In genomic region chr3:52245996-52246830, GRCm38 (mm10) we compare ENCODE assay signal across 12 mouse cellular contexts. TPM values are rescaled to one million over a fixed set of nuclear protein-coding genes. Genes with fewer than 3 reads are reported as not detected.
DNase-seq lines count a peak whose midpoint lies in the region; ATAC-seq and TF ChIP-seq lines count a peak whose summit lies in the region.
"Had no signal": no experiment of that assay in that cellular context is flagged by ENCODE, and none has a peak within 500 bp of the region (broad histone marks: within the 10 kb centered on the region; RNA-seq: fewer than 3 reads in every experiment).

No protein-coding gene starts in this region.

- no peak for TF ChIP-seq POLR2A in heart, adult 2 months (IDR thresholded peaks at IDR 0.05; ENCODE audit: insufficient read depth, low read depth, low read length)
- TF ChIP-seq POLR2A in MEL (IDR thresholded peaks at IDR 0.05; ENCODE audit: control insufficient read depth in 1 of 2, insufficient read depth in 1 of 2, low read depth in 1 of 2, low read length in 2 of 2, poor library complexity in 1 of 2): no peak

- H3K27me3 ChIP-seq in heart, adult 2 months (ENCODE audit: control insufficient read depth, insufficient read depth, low read length): no peaks in the 10 kb centered on the region
- H3K27me3 ChIP-seq in lung, postnatal 0 days (replicated peaks; ENCODE audit: insufficient read depth, low read length): no peaks in the 10 kb centered on the region
- H3K27me3 ChIP-seq in MEL (ENCODE audit: control insufficient read depth in 1 of 2, insufficient read depth in 2 of 2, low read length in 2 of 2): no peaks in the 10 kb centered on the region

- H3K4me2 ChIP-seq in lung, postnatal 0 days (replicated peaks; ENCODE audit: low read depth, low read length): no peak overlapping the region
- H3K4me2 ChIP-seq: liver, embryonic 15.5 days had no signal

- H3K9me3 ChIP-seq in lung, postnatal 0 days (ENCODE audit: low read length): no peaks in the 10 kb centered on the region
- no peaks in the 10 kb centered on the region for H3K9me3 ChIP-seq in MEL (replicated peaks; ENCODE audit: insufficient read depth, low read length)
- H3K9me3 ChIP-seq: liver, embryonic 15.5 days had no signal

- no peak for ATAC-seq in lung, postnatal 0 days
- peak; percentile 45; the same call in 1 of the 2 replicates for ATAC-seq in common myeloid progenitor, adult 5-6 weeks (replicated peaks; ENCODE audit: low read depth, poor library complexity, severe bottlenecking)
- ATAC-seq: activated CD4-positive, CD25-positive, alpha-beta regulatory T cell, adult 4 months had no signal

- H3K36me3 ChIP-seq in heart, adult 2 months (ENCODE audit: control insufficient read depth, insufficient read depth, low read length): no peaks in the 10 kb centered on the region
- H3K36me3 ChIP-seq in lung, postnatal 0 days (ENCODE audit: insufficient read depth, low read length): no peaks in the 10 kb centered on the region
- peaks cover 0 to 14% of the 10 kb centered on the region in 2 experiments; a peak in 2 of 4 replicates for H3K36me3 ChIP-seq in MEL (ENCODE audit: control insufficient read depth in 1 of 2, insufficient read depth in 2 of 2, low read length in 2 of 2)
- H3K36me3 ChIP-seq: liver, embryonic 15.5 days had no signal

- DNase-seq in heart, adult 2 months: no peak
- no peak for DNase-seq in heart, postnatal 10 days
- peak; percentile 22 for DNase-seq in lung, postnatal 0 days (ENCODE audit: low spot score)
- DNase-seq in lung, postnatal 10 days: no peak
- DNase-seq in MEL (ENCODE audit: low read depth, low spot score): peak; percentile 66
- no peak for DNase-seq in gastrocnemius, postnatal 4 days (ENCODE audit: low spot score in 2 of 2)
- no peak for DNase-seq in cerebellum, adult 11-12 months
- DNase-seq: cerebellum, postnatal 25 days; kidney, adult 2 months had no signal

- no peaks in the 10 kb centered on the region for H3K79me2 ChIP-seq in heart, adult 2 months (replicated peaks; ENCODE audit: control insufficient read depth, insufficient read depth, low read length)
- H3K79me2 ChIP-seq in MEL (ENCODE audit: control insufficient read depth, insufficient read depth, low read length, poor library complexity): no peaks in the 10 kb centered on the region

- TF ChIP-seq RAD21 in MEL (IDR thresholded peaks at IDR 0.05; ENCODE audit: low read depth, low read length): peak; percentile 3

- 84% methylated on average over 12 of the region's 12 CpGs for WGBS in heart, adult 2 months
- 78% methylated on average over 12 of the region's 12 CpGs for WGBS in lung, postnatal 0 days

- no peak overlapping the region for H3K27ac ChIP-seq in heart, adult 2 months
- no peak overlapping the region for H3K27ac ChIP-seq in lung, postnatal 0 days (ENCODE audit: low read length)
- H3K27ac ChIP-seq in MEL (ENCODE audit: control insufficient read depth, low read depth, low read length): no peak overlapping the region
- H3K27ac ChIP-seq: liver, embryonic 15.5 days had no signal

- peak; percentile 42 for TF ChIP-seq CTCF in heart, adult 2 months (IDR thresholded peaks at IDR 0.05)
- peak; percentile 51 for TF ChIP-seq CTCF in lung, postnatal 0 days (IDR thresholded peaks at IDR 0.05)
- TF ChIP-seq CTCF in MEL (IDR thresholded peaks at IDR 0.05 in 2 of 3, conservative IDR thresholded peaks at IDR 0.05 in 1 of 3; ENCODE audit: control insufficient read depth in 1 of 3, insufficient read depth in 1 of 3, low read depth in 2 of 3, low read length in 3 of 3, poor library complexity in 1 of 3, severe bottlenecking in 1 of 3): peak in 2 of 3 experiments; percentile 10 to 38; a peak in 2 of 6 replicates

- H3K9ac ChIP-seq in heart, adult 2 months (ENCODE audit: low read depth, low read length): no peak overlapping the region
- H3K9ac ChIP-seq in lung, postnatal 0 days (replicated peaks; ENCODE audit: low read depth): no peak overlapping the region
- H3K9ac ChIP-seq in MEL (ENCODE audit: control insufficient read depth, low read depth, low read length, poor library complexity, severe bottlenecking): no peak overlapping the region
- H3K9ac ChIP-seq: liver, embryonic 15.5 days had no signal

- no peak overlapping the region for H3K4me3 ChIP-seq in heart, adult 2 months
- H3K4me3 ChIP-seq in lung, postnatal 0 days (ENCODE audit: low read depth, low read length): no peak overlapping the region
- H3K4me3 ChIP-seq in MEL (ENCODE audit: control insufficient read depth in 1 of 2, insufficient read depth in 1 of 2, low read depth in 2 of 2, low read length in 2 of 2): no peak overlapping the region
- H3K4me3 ChIP-seq: liver, embryonic 15.5 days had no signal

- H3K4me1 ChIP-seq in heart, adult 2 months (ENCODE audit: control insufficient read depth, insufficient read depth, low read length): no peaks in the 10 kb centered on the region
- no peaks in the 10 kb centered on the region for H3K4me1 ChIP-seq in lung, postnatal 0 days (ENCODE audit: insufficient read depth, low read depth, low read length)
- H3K4me1 ChIP-seq in MEL (ENCODE audit: control insufficient read depth in 1 of 2, insufficient read depth in 2 of 2, low read length in 2 of 2): peaks cover 3 to 20% of the 10 kb centered on the region in 2 experiments; a peak in 3 of 4 replicates
- H3K4me1 ChIP-seq: liver, embryonic 15.5 days had no signal

- no peak for TF ChIP-seq EP300 in heart, adult 2 months (IDR thresholded peaks at IDR 0.05; ENCODE audit: insufficient read depth, low read depth, low read length)
- TF ChIP-seq EP300 in lung, postnatal 0 days (IDR thresholded peaks at IDR 0.05): no peak
- peak in 1 of 2 experiments; percentile 45; a peak in 2 of 4 replicates for TF ChIP-seq EP300 in MEL (IDR thresholded peaks at IDR 0.05; ENCODE audit: low read depth in 1 of 2, low read length in 2 of 2)

- intact Hi-C loops in heart, adult 2 months (cut with DNase I): loop anchor here (10.0 kb wide), 1 partner anchor 761 kb away; the partner anchor contains the start of gene Rab33b
- intact Hi-C loops in heart, postnatal 10 days (cut with DNase I): no loop called here

TF ChIP-seq in MEL, 35 proteins besides CTCF, POLR2A, EP300 and RAD21:
- TF ChIP-seq ZC3H11A (IDR thresholded peaks at IDR 0.05; ENCODE audit: low read depth, low read length) (no peak), SMC3 (IDR thresholded peaks at IDR 0.05; ENCODE audit: low read depth, low read length) (0 out of 2 replicates have a peak, but pooled peaks have one; percentile 4), TAL1 (IDR thresholded peaks at IDR 0.05; ENCODE audit: low read length) (peak; percentile 41), USF2 (IDR thresholded peaks at IDR 0.05; ENCODE audit: borderline replicate concordance in 1 of 2, insufficient read depth in 1 of 2, low read depth in 1 of 2, low read length in 2 of 2) (no peak), MYC (IDR thresholded peaks at IDR 0.05; ENCODE audit: low read depth, low read length) (no peak), NELFE (IDR thresholded peaks at IDR 0.05; ENCODE audit: low read depth, low read length) (no peak), MAFK (IDR thresholded peaks at IDR 0.05; ENCODE audit: borderline replicate concordance, low read depth, low read length) (no peak), BHLHE40 (IDR thresholded peaks at IDR 0.05; ENCODE audit: borderline replicate concordance, low read depth, low read length) (no peak), MAX (IDR thresholded peaks at IDR 0.05; ENCODE audit: low read length) (no peak), GATA1 (IDR thresholded peaks at IDR 0.05; ENCODE audit: low read depth, low read length) (peak; percentile 41; the same call in 1 of the 2 replicates), CHD1 (IDR thresholded peaks at IDR 0.05; ENCODE audit: low read depth, low read length) (no peak), ELF1 (IDR thresholded peaks at IDR 0.05; ENCODE audit: low read depth, low read length) (no peak), TCF12 (IDR thresholded peaks at IDR 0.05; ENCODE audit: low read depth, low read length) (no peak), CHD2 (IDR thresholded peaks at IDR 0.05; ENCODE audit: low read length) (no peak), KAT2A (conservative IDR thresholded peaks at IDR 0.05; ENCODE audit: low read depth, low read length) (no peak), POLR2AphosphoS2 (IDR thresholded peaks at IDR 0.05; ENCODE audit: low read length) (no peak), POLR2AphosphoS5 (IDR thresholded peaks at IDR 0.05; ENCODE audit: borderline replicate concordance, low read depth, low read length) (no peak), ZMIZ1 (IDR thresholded peaks at IDR 0.05; ENCODE audit: low read depth, low read length) (no peak), NRF1 (IDR thresholded peaks at IDR 0.05; ENCODE audit: insufficient read depth, low read depth, low read length, poor library complexity, severe bottlenecking) (no peak), HCFC1 (IDR thresholded peaks at IDR 0.05; ENCODE audit: low read depth, low read length) (no peak), JUND (IDR thresholded peaks at IDR 0.05; ENCODE audit: low read depth, low read length) (no peak), TBP (IDR thresholded peaks at IDR 0.05; ENCODE audit: low read depth, low read length) (no peak)

RNA-seq across cellular contexts. Expression of gene Foxo1, which starts 21.9 kb away (rescaled TPM):
- total RNA-seq in heart, adult 2 months (2021): 10 to 100 TPM; 12.2 to 12.9 TPM
- 7.7 and 10.7 TPM in 2 replicates for polyA plus RNA-seq in heart, adult 2 months (2012; rRNA removed)
- 10 to 100 TPM; 16.7 to 17.1 TPM for total RNA-seq in heart, postnatal 10 days (2021)
- polyA plus RNA-seq in lung, postnatal 0 days (2015; fragmentation: Nextera tagmentation; extraction: Ambion mirVana): 6.8 and 7.6 TPM in 2 replicates
- total RNA-seq in MEL (2012; rRNA removed): 0.31 and 0.42 TPM in 2 replicates
- polyA plus RNA-seq in MEL (2012; ENCODE audit: insufficient read depth in 1 of 2, insufficient read length in 2 of 2, low read depth in 1 of 2, low replicate concordance in 2 of 2, missing spikeins in 1 of 2): 1 to 10 TPM in 1 of 2 experiments, not detected in 1; 2.5 TPM
- 1.3 and 1.6 TPM in 2 replicates for total RNA-seq in common myeloid progenitor, adult 5-6 weeks (2017)
- total RNA-seq in gastrocnemius, postnatal 4 days (2021): 10 to 100 TPM; 11.9 to 13.2 TPM

Comparison
In these comparisons a context has a peak if more than half of its experiments do, and no peak if none do; other contexts are left out.
1. DNase-seq: peak in lung, postnatal 0 days (single experiment) and MEL (single experiment); none in heart, adult 2 months (0 of 2), heart, postnatal 10 days (0 of 2), lung, postnatal 10 days (single experiment), gastrocnemius, postnatal 4 days (0 of 2) and cerebellum, adult 11-12 months (single experiment).
2. Peak in every context shown above with its lines, with median percentiles within 50 percentile points of each other: CTCF ChIP-seq.